Mouse (Mus musculus) G1E (cell line): Measurements from ENCODE around the gene Fbxo39. TPM values are rescaled to one million over a fixed set of nuclear protein-coding genes. Genes with fewer than 3 reads are reported as not detected.
A peak's percentile ranks its signal among the peaks of the same experiment; 100 is the strongest.
"Not testable (repeated sequence)": the region's sequence is repeated elsewhere in the genome, so short reads cannot be mapped to it uniquely, and the experiment has no call there.

Experiments used
- ATAC-seq: 2 replicates; pipeline ENCODE4 v1.8.0; 2016; ENCODE audit warnings: mild to moderate bottlenecking; ENCODE audit not compliant: insufficient number of reproducible peaks, poor library complexity, low FRiP score, severe bottlenecking; ENCODE audit errors: extremely low read depth
- DNase-seq: peaks from one replicate; pipeline ENCODE4 v3.0.0; 2012; ENCODE audit warnings: low spot score
- H3K27me3 ChIP-seq: 2 replicates; pipeline ENCODE4 v1.6.1; 2012; ENCODE audit warnings: mild to moderate bottlenecking, low read length, inconsistent platforms; ENCODE audit not compliant: insufficient read depth
- H3K36me3 ChIP-seq: replicated peaks from 2 replicates; pipeline ENCODE3; 2012; ENCODE audit warnings: mild to moderate bottlenecking, inconsistent platforms
- H3K4me1 ChIP-seq: 2 replicates; pipeline ENCODE4 v1.6.1; 2012; ENCODE audit warnings: low read depth, low read length, inconsistent platforms, mixed read lengths; ENCODE audit not compliant: insufficient read depth
- H3K4me3 ChIP-seq: 2 replicates; pipeline ENCODE4 v1.5.1; 2012; ENCODE audit warnings: low read depth, mild to moderate bottlenecking, inconsistent platforms, low read length, moderate library complexity, mixed read lengths
- H3K9me3 ChIP-seq: replicated peaks from 2 replicates; pipeline ENCODE4 v1.6.1; 2012; ENCODE audit warnings: inconsistent platforms
- CTCF ChIP-seq: IDR thresholded peaks from 2 replicates; pipeline ENCODE4 v1.5.1; 2012; ENCODE audit warnings: low read depth, low read length, inconsistent platforms, mixed read lengths
- GATA1 ChIP-seq: IDR thresholded peaks from 2 replicates; pipeline ENCODE4 v1.6.1; 2012; ENCODE audit warnings: borderline replicate concordance, low read length, inconsistent platforms, mixed read lengths
- GATA2 ChIP-seq: IDR thresholded peaks from 2 replicates; pipeline ENCODE4 v1.6.1; 2012; ENCODE audit warnings: low read depth, low read length, inconsistent platforms, borderline replicate concordance
- POLR2AphosphoS5 ChIP-seq: IDR thresholded peaks from 2 replicates; pipeline ENCODE4 v1.6.1; 2012; ENCODE audit warnings: low read depth, low read length, inconsistent platforms; ENCODE audit not compliant: insufficient replicate concordance
- TAL1 ChIP-seq: conservative IDR thresholded peaks from 2 replicates; pipeline ENCODE4 v1.6.1; 2012; ENCODE audit warnings: low read depth, low read length, inconsistent platforms, mixed read lengths
- polyA plus RNA-seq: library from polyadenylated mRNA; stranded (reverse); fragments of >175 nt; gene quantifications from 2 replicates; pipeline ENCODE4 v1.2.3, GENCODE M21; 2012
- total RNA-seq, 2 experiments: library from RNA; stranded (forward) in 1 of 2; stranded (reverse) in 1 of 2; fragments of 200-1000 nt in 1 of 2; fragments of >200 nt in 1 of 2; fragmentation: Nextera tagmentation in 1 of 2; gene quantifications; 2 replicates each; pipeline ENCODE4 v1.2.3; 2014 to 2017

The Fbxo39 gene
- total and polyA plus RNA-seq, 3 experiments: 0.05 TPM; not detected in 2

- no peak for ATAC-seq
- Histone ChIP-seq H3K36me3 (no peaks in the 10 kb centered on the region), H3K4me3 (no peak overlapping the region), H3K9me3 (no peaks in the 10 kb centered on the region), H3K27me3 (peaks cover 19% of the 10 kb centered on the region), H3K4me1 (no peaks in the 10 kb centered on the region)
- no peak for DNase-seq
- TF ChIP-seq GATA2: no peak
- no peak for TF ChIP-seq TAL1
- TF ChIP-seq POLR2AphosphoS5: no peak
- TF ChIP-seq CTCF: no peak
- TF ChIP-seq GATA1: no peak
Measured at GRCm38 (mm10) chr11:72334653-72335052, 20.4 kb downstream of the Fbxo39 start.

- no peak for DNase-seq
- TF ChIP-seq GATA2 (no peak), TAL1 (no peak), CTCF (no peak)
- Histone ChIP-seq H3K36me3 (no peaks in the 10 kb centered on the region), H3K27me3 (peaks cover 21% of the 10 kb centered on the region), H3K9me3 (no peaks in the 10 kb centered on the region), H3K4me3 (no peak overlapping the region), H3K4me1 (no peaks in the 10 kb centered on the region)
- no peak for ATAC-seq
Measured at GRCm38 (mm10) chr11:72336726-72337125, 22.5 kb downstream of the Fbxo39 start.

GRCm38 (mm10) chr11:72338437-72338871 is 24.2 kb downstream of the Fbxo39 start:
- TF ChIP-seq GATA1 (no peak), CTCF (no peak), GATA2 (no peak), POLR2AphosphoS5 (no peak), TAL1 (no peak)
- no peak for ATAC-seq

GRCm38 (mm10) chr11:72339716-72340115 is 25.5 kb downstream of the Fbxo39 start:
- H3K36me3 ChIP-seq: no peaks in the 10 kb centered on the region
- H3K9me3 ChIP-seq: no peaks in the 10 kb centered on the region
- H3K27me3 ChIP-seq: peaks cover 22% of the 10 kb centered on the region
- no peak for TF ChIP-seq CTCF
- TF ChIP-seq TAL1: no peak
- no peak for TF ChIP-seq POLR2AphosphoS5
- no peak for TF ChIP-seq GATA2
- no peak for TF ChIP-seq GATA1
- H3K4me3 ChIP-seq: no peak overlapping the region
- H3K4me1 ChIP-seq: no peaks in the 10 kb centered on the region
- DNase-seq (no peak), ATAC-seq (no peak)

More at GRCm38 (mm10) chr11:72338437-72338871, 24.2 kb downstream of the Fbxo39 start:
- Histone ChIP-seq H3K4me3 (no peak overlapping the region), H3K9me3 (no peaks in the 10 kb centered on the region), H3K4me1 (no peaks in the 10 kb centered on the region), H3K36me3 (no peaks in the 10 kb centered on the region), H3K27me3 (peaks cover 23% of the 10 kb centered on the region)
- no peak for DNase-seq

- H3K27me3 ChIP-seq: peaks cover 25% of the 10 kb centered on the region
- DNase-seq (peak; percentile 62), ATAC-seq (peak; percentile 54; the same call in 1 of the 2 replicates)
- no peak overlapping the region for H3K4me3 ChIP-seq
- H3K36me3 ChIP-seq: no peaks in the 10 kb centered on the region
- TF ChIP-seq GATA2 (no peak), CTCF (peak; percentile 59)
- H3K4me1 ChIP-seq: no peaks in the 10 kb centered on the region
- no peaks in the 10 kb centered on the region for H3K9me3 ChIP-seq
Measured at GRCm38 (mm10) chr11:72342549-72343237, 28.4 kb downstream of the Fbxo39 start.

GRCm38 (mm10) chr11:72343238-72343625 is 29.0 kb downstream of the Fbxo39 start:
- H3K4me1 ChIP-seq, ATAC-seq, H3K36me3 ChIP-seq, H3K9me3 ChIP-seq, DNase-seq, H3K4me3 ChIP-seq: not testable (repeated sequence)
- H3K27me3 ChIP-seq: peaks cover 25% of the 10 kb centered on the region

GRCm38 (mm10) chr11:72343904-72344303 is 29.7 kb downstream of the Fbxo39 start:
- DNase-seq (peak; percentile 21), ATAC-seq (no peak)
- H3K36me3 ChIP-seq: no peaks in the 10 kb centered on the region
- TF ChIP-seq GATA1 (no peak), GATA2 (no peak), TAL1 (no peak), CTCF (no peak; the same call in 1 of the 2 replicates), POLR2AphosphoS5 (no peak)
- H3K4me3 ChIP-seq: no peak overlapping the region
- H3K9me3 ChIP-seq: no peaks in the 10 kb centered on the region
- H3K4me1 ChIP-seq: no peaks in the 10 kb centered on the region
- peaks cover 27% of the 10 kb centered on the region for H3K27me3 ChIP-seq
